Mouse (Mus musculus): Measurements from ENCODE around the gene Nr2c2ap. TPM values are rescaled to one million over a fixed set of nuclear protein-coding genes. Genes with fewer than 3 reads are reported as not detected.

Gene Nr2c2ap
- polyA plus RNA-seq, 1 experiment = not detected

DNA sequence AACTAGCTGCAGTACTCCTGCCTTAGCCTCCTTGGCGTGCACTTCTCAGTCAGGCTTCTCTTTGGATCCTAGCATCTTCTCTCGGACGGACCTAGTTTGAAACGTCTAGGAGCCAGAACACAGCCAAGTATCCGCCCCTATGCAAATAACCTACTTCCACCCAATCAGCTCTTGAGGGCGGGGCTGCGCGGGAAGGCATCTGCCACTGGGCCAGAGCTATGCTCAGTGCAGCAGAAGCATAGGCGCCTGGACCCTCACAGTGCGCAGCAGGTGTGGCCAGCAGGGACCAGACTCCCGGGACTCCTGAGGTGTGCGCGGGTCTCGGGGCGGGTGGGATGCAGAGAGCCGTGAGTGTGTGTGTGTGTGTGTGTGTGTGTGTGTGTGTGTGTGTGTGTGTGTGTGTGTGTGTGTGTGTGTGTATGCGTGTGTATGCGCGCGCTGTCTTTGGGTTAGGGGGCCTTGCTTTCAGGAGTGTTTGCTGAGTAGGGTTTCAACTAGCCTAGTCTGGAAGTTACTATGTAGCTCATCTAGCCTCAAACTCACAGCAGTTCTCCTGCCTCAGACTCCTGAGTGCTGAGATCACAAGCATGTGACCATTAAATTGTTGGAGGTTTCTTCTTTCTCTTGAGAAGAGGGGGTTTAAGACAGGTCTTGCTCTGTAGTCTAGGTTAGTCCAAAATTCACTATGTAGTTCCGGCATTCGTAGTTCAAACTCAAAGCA lies 21.6 kb downstream of the Nr2c2ap start:
- TF ChIP-seq POLR2A (IDR thresholded peaks at IDR 0.05; ENCODE audit: insufficient read depth, low read depth, low read length) (no peak), CTCF (IDR thresholded peaks at IDR 0.05; ENCODE audit: insufficient read depth, low read depth, low read length) (no peak)
- Histone ChIP-seq H3K4me3 (ENCODE audit: insufficient read depth, low read depth, low read length) (no peak overlapping the region), H3K27ac (ENCODE audit: insufficient read depth, low read depth, low read length) (no peak overlapping the region), H3K4me1 (ENCODE audit: control insufficient read depth, insufficient read depth, low read length) (peaks cover 5% of the 10 kb centered on the region)
- WGBS = 17% methylated on average over 22 of the region's 22 CpGs

DNA sequence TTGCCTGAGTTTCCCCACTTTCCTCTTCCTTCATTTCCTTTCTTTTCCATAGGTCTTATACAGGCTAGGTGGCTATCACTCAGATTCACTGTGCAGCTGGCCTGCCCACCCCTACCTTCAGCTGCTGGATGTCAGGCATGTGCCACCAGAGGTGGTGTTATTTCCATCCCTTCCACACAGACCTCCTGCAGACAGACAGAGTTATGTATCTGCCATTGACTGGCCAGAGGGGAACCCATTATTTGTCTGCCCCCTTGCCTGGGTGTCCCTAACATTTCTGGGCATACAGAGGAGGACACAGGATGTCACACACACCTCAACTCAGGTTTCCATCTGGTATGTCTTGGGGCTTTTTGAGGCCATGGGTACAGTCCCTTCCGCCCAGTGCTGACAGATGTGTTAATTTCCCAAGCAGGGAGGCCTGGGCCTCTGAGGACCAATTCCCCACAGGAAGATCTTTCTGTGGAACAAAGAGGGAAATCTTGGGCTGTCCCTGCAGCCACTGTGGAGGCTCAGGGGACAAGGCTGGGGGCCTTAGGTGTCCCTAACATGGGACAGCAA lies 26.2 kb downstream of the Nr2c2ap start:
- TF ChIP-seq POLR2A (IDR thresholded peaks at IDR 0.05; ENCODE audit: insufficient read depth, low read depth, low read length) (no peak), CTCF (IDR thresholded peaks at IDR 0.05; ENCODE audit: insufficient read depth, low read depth, low read length) (no peak)
- Histone ChIP-seq H3K4me3 (ENCODE audit: insufficient read depth, low read depth, low read length) (no peak overlapping the region), H3K4me1 (ENCODE audit: control insufficient read depth, insufficient read depth, low read length) (peaks cover 12% of the 10 kb centered on the region), H3K27ac (ENCODE audit: insufficient read depth, low read depth, low read length) (no peak overlapping the region)
- WGBS = 97% methylated on average over 1 of the region's 1 CpGs

GRCm38 (mm10) chr8:70158069-70158853 lies 27.1 kb downstream of the Nr2c2ap start:
- TF ChIP-seq CTCF (IDR thresholded peaks at IDR 0.05; ENCODE audit: insufficient read depth, low read depth, low read length) = no peak
- TF ChIP-seq POLR2A (IDR thresholded peaks at IDR 0.05; ENCODE audit: insufficient read depth, low read depth, low read length) = no peak
- Histone ChIP-seq H3K4me3 (ENCODE audit: insufficient read depth, low read depth, low read length) (peak overlapping the region; percentile 46), H3K4me1 (ENCODE audit: control insufficient read depth, insufficient read depth, low read length) (peaks cover 7% of the 10 kb centered on the region), H3K27ac (ENCODE audit: insufficient read depth, low read depth, low read length) (no peak overlapping the region)
- 8% methylated on average over 40 of the region's 40 CpGs for WGBS

- H3K4me1 ChIP-seq (ENCODE audit: control insufficient read depth, insufficient read depth, low read length) = peaks cover 7% of the 10 kb centered on the region
- TF ChIP-seq CTCF (IDR thresholded peaks at IDR 0.05; ENCODE audit: insufficient read depth, low read depth, low read length) = no peak
- TF ChIP-seq POLR2A (IDR thresholded peaks at IDR 0.05; ENCODE audit: insufficient read depth, low read depth, low read length) = no peak
- WGBS = 86% methylated on average over 4 of the region's 4 CpGs
These were observed 28.1 kb downstream of the Nr2c2ap start for GRCm38 (mm10) chr8:70159211-70159610.

DNA sequence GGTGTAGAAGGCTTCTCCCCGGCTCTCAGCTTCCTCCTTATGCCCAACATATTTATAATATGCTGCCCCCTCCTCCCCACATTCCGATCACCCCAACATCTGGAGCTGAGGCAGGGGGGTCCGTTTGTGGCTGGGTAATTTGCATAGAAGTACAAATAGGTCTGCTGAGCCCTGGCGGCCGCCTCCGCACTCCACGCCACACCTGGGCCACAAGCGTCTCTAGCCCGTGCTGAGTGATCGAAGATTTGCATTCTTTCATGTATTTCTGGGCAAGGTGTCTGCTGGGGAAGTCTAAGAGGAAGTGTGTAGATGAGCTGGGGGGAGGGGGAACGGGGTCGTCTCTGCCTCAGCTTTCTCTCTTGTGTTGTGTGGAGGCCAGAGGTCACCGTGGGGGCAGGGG lies 28.9 kb downstream of the Nr2c2ap start:
- Histone ChIP-seq H3K4me1 (ENCODE audit: control insufficient read depth, insufficient read depth, low read length) (peaks cover 7% of the 10 kb centered on the region), H3K27ac (ENCODE audit: insufficient read depth, low read depth, low read length) (no peak overlapping the region), H3K4me3 (ENCODE audit: insufficient read depth, low read depth, low read length) (no peak overlapping the region)
- TF ChIP-seq CTCF (IDR thresholded peaks at IDR 0.05; ENCODE audit: insufficient read depth, low read depth, low read length) (no peak), POLR2A (IDR thresholded peaks at IDR 0.05; ENCODE audit: insufficient read depth, low read depth, low read length) (no peak)
- WGBS = 72% methylated on average over 13 of the region's 13 CpGs

More at GRCm38 (mm10) chr8:70159211-70159610, 28.1 kb downstream of the Nr2c2ap start:
- H3K27ac ChIP-seq (ENCODE audit: insufficient read depth, low read depth, low read length) = no peak overlapping the region
- no peak overlapping the region for H3K4me3 ChIP-seq (ENCODE audit: insufficient read depth, low read depth, low read length)

DNA sequence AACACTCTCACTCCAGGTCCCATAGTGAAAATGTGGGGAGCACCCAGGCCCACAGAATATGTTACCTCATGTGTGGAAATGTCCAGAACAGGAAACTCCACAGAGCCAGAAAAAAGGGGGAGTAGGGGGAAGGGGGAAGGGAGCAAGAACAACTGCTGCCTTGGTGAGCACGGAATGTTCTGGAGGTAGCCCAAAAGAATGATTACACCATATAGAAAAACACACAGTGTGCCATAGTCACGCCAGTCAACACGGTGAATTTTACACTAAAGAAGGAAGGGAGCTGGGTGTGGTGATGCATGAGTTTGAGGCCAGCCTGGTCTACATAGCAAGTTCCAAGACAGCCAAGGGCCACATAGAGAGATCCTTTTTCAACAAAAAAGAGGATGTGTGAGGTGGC lies 32.2 kb downstream of the Nr2c2ap start:
- Histone ChIP-seq H3K4me1 (ENCODE audit: control insufficient read depth, insufficient read depth, low read length) (peaks cover 13% of the 10 kb centered on the region), H3K27ac (ENCODE audit: insufficient read depth, low read depth, low read length) (no peak overlapping the region), H3K4me3 (ENCODE audit: insufficient read depth, low read depth, low read length) (no peak overlapping the region)
- 88% methylated on average over 3 of the region's 3 CpGs for WGBS
- no peak for TF ChIP-seq CTCF (IDR thresholded peaks at IDR 0.05; ENCODE audit: insufficient read depth, low read depth, low read length)
- no peak for TF ChIP-seq POLR2A (IDR thresholded peaks at IDR 0.05; ENCODE audit: insufficient read depth, low read depth, low read length)

DNA sequence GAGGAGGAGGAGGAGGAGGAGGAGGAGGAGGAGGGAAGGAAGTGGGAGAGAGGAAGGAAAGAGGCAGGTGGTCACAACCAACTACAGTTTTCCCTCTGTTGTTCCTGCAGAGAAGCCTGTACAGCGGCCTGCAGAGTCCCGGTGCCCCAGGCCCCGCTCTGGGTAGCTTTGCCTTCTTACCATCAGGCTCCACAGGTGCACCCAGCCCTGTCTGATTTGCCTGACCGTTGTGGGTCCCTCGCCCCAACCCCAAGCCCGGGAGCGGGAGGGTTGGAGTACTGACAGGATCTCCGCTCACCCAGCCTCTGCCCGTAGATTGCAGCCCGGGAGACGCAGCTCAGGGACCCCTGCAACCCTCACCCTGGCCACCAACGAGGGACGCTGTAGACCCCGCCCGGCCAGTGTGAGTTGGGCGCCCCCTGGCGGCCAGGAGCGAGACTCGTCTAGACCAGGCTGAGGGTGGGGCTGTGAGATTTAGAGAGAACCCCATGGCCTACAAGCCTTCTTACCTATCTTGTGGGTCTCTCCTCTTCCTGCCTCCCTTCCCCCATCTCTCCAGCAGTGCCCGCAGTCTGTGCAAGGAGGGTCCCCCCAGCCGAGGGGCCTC lies 35.5 kb downstream of the Nr2c2ap start:
- Histone ChIP-seq H3K4me3 (ENCODE audit: insufficient read depth, low read depth, low read length) (peak overlapping the region; percentile 15), H3K4me1 (ENCODE audit: control insufficient read depth, insufficient read depth, low read length) (peaks cover 9% of the 10 kb centered on the region), H3K27ac (ENCODE audit: insufficient read depth, low read depth, low read length) (no peak overlapping the region)
- 4% methylated on average over 21 of the region's 21 CpGs for WGBS
- TF ChIP-seq CTCF (IDR thresholded peaks at IDR 0.05; ENCODE audit: insufficient read depth, low read depth, low read length) = peak; percentile 87
- no peak for TF ChIP-seq POLR2A (IDR thresholded peaks at IDR 0.05; ENCODE audit: insufficient read depth, low read depth, low read length)

DNA sequence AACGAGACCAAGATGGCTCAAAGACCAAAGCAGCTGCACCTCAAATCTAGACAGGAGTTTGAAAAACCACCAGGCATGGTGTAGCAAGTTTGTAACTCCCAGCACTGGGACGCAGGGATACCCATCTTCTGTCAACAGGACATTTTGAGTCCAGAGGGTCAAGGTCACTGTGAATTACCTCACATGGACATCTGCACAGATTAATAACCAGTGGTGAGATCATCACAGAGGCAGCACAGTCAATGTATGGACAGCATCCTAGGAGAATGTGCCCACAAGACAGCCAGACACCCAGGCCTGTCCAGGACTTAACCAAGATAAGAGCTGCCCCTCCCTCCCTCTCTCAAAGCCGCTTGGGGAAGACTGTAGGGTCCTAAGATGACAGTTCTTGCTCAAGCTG lies 39.0 kb downstream of the Nr2c2ap start:
- H3K4me3 ChIP-seq (ENCODE audit: insufficient read depth, low read depth, low read length) = no peak overlapping the region
- no peak overlapping the region for H3K27ac ChIP-seq (ENCODE audit: insufficient read depth, low read depth, low read length)
- H3K4me1 ChIP-seq (ENCODE audit: control insufficient read depth, insufficient read depth, low read length) = peaks cover 22% of the 10 kb centered on the region
- WGBS = 92% methylated on average over 3 of the region's 3 CpGs
- no peak for TF ChIP-seq CTCF (IDR thresholded peaks at IDR 0.05; ENCODE audit: insufficient read depth, low read depth, low read length)
- TF ChIP-seq POLR2A (IDR thresholded peaks at IDR 0.05; ENCODE audit: insufficient read depth, low read depth, low read length) = no peak
